Mouse (Mus musculus): ENCODE data around the gene Mdga1.

Mdga1 gene

GRCm38 (mm10) chr17:29979841-29980240 lies 10.0 kb upstream of the Mdga1 start:
- DNase-seq = peak; percentile 55

GRCm38 (mm10) chr17:29979020-29979419 lies 9.1 kb upstream of the Mdga1 start:
- no peak for DNase-seq

- DNase-seq = peak; percentile 87
Measured at GRCm38 (mm10) chr17:29975731-29976130, 5.8 kb upstream of the Mdga1 start.

GRCm38 (mm10) chr17:29973226-29973625 lies 3.3 kb upstream of the Mdga1 start:
- DNase-seq = no peak

GRCm38 (mm10) chr17:29971761-29972432 lies 2.0 kb upstream of the Mdga1 start:
- no peak for DNase-seq

- no peak for DNase-seq
Measured at GRCm38 (mm10) chr17:29965506-29965905, 4.4 kb downstream of the Mdga1 start.

GRCm38 (mm10) chr17:29963730-29964259 lies 6.1 kb downstream of the Mdga1 start:
- DNase-seq = peak; percentile 64

- DNase-seq = no peak
Measured at GRCm38 (mm10) chr17:29955880-29956279, 14.0 kb downstream of the Mdga1 start.

GRCm38 (mm10) chr17:29954316-29954715 lies 15.6 kb downstream of the Mdga1 start:
- DNase-seq = no peak

GRCm38 (mm10) chr17:29951100-29951499 lies 18.8 kb downstream of the Mdga1 start:
- peak; percentile 77 for DNase-seq

GRCm38 (mm10) chr17:29950574-29950973 lies 19.3 kb downstream of the Mdga1 start:
- DNase-seq = peak; percentile 48

GRCm38 (mm10) chr17:29947271-29947714 lies 22.6 kb downstream of the Mdga1 start:
- no peak for DNase-seq

GRCm38 (mm10) chr17:29944376-29944775 lies 25.5 kb downstream of the Mdga1 start:
- DNase-seq = no peak

- no peak for DNase-seq
Measured at GRCm38 (mm10) chr17:29939011-29939410, 30.9 kb downstream of the Mdga1 start.

- DNase-seq = no peak
Measured at GRCm38 (mm10) chr17:29937350-29937781, 32.5 kb downstream of the Mdga1 start.

GRCm38 (mm10) chr17:29934133-29934851 lies 35.6 kb downstream of the Mdga1 start:
- no peak for DNase-seq

GRCm38 (mm10) chr17:29932753-29933152 lies 37.1 kb downstream of the Mdga1 start:
- no peak for DNase-seq

- DNase-seq = peak; percentile 44
Measured at GRCm38 (mm10) chr17:29931224-29931945, 38.5 kb downstream of the Mdga1 start.

- peak; percentile 71 for DNase-seq
Measured at GRCm38 (mm10) chr17:29928751-29929237, 41.1 kb downstream of the Mdga1 start.

- DNase-seq = peak; percentile 57
Measured at GRCm38 (mm10) chr17:29925608-29926606, 44.0 kb downstream of the Mdga1 start.

GRCm38 (mm10) chr17:29920089-29920488 lies 49.8 kb downstream of the Mdga1 start:
- DNase-seq = no peak

GRCm38 (mm10) chr17:29919552-29919920 lies 50.4 kb downstream of the Mdga1 start:
- DNase-seq = no peak

Measured in thymus, postnatal 4 days (tissue).